Mouse (Mus musculus) myocyte (in vitro differentiated cells): ENCODE measurements at regions not wholly inside any gene's neighbourhood (a gene's known extent, or its start where the extent isn't known, plus 50 kb on each side); places are given as distances from the start of the nearest gene placed in this dataset.

Experiments
- CEBPB ChIP-seq: IDR thresholded peaks from 2 replicates; pipeline ENCODE4 v1.6.1; 2011; ENCODE audit warnings: mild to moderate bottlenecking, moderate library complexity; ENCODE audit not compliant: poor library complexity, insufficient read depth, severe bottlenecking
- E2F4 ChIP-seq: IDR thresholded peaks from one replicate; pipeline ENCODE4 v1.6.1; 2011; ENCODE audit warnings: mild to moderate bottlenecking, control low read depth, moderate library complexity; ENCODE audit not compliant: insufficient read depth
- MAX ChIP-seq: IDR thresholded peaks from one replicate; pipeline ENCODE4 v1.6.1; 2011; ENCODE audit warnings: low read depth, mild to moderate bottlenecking, control low read depth
- MYOG ChIP-seq, 3 experiments: IDR thresholded peaks; one replicate each; pipeline ENCODE4 v1.6.1; 2011; ENCODE audit warnings: control low read depth in 2 of 3, low read depth in 2 of 3, mild to moderate bottlenecking in 2 of 3; ENCODE audit not compliant: insufficient read length in 2 of 3, control insufficient read depth in 1 of 3, insufficient read depth in 1 of 3
- POLR2A ChIP-seq: IDR thresholded peaks from one replicate; pipeline ENCODE4 v1.6.1; 2011; ENCODE audit warnings: low read depth, mild to moderate bottlenecking, control low read depth, moderate library complexity; ENCODE audit not compliant: insufficient read length
- POLR2AphosphoS2 ChIP-seq: IDR thresholded peaks from one replicate; pipeline ENCODE4 v1.6.1; 2011; ENCODE audit warnings: low read depth, control low read depth; ENCODE audit not compliant: insufficient read length
- REST ChIP-seq: IDR thresholded peaks from one replicate; pipeline ENCODE4 v1.6.1; 2011; ENCODE audit warnings: mild to moderate bottlenecking, control low read depth, moderate library complexity; ENCODE audit not compliant: insufficient read depth, insufficient read length
- SRF ChIP-seq: IDR thresholded peaks from one replicate; pipeline ENCODE4 v1.6.1; 2011; ENCODE audit warnings: low read depth; ENCODE audit not compliant: control insufficient read depth, insufficient read length
- TCF12 ChIP-seq: IDR thresholded peaks from one replicate; pipeline ENCODE4 v1.6.1; 2011; ENCODE audit warnings: mild to moderate bottlenecking, control low read depth; ENCODE audit not compliant: poor library complexity, insufficient read depth, severe bottlenecking
- TCF3 ChIP-seq: IDR thresholded peaks from one replicate; pipeline ENCODE4 v1.6.1; 2011; ENCODE audit warnings: low read depth, control low read depth; ENCODE audit not compliant: insufficient read length
- USF1 ChIP-seq: IDR thresholded peaks from one replicate; pipeline ENCODE4 v1.6.1; 2011; ENCODE audit warnings: low read depth, mild to moderate bottlenecking, control low read depth, moderate library complexity

- TF ChIP-seq USF1 (no peak), POLR2A (no peak), TCF12 (no peak), MYOG (IDR thresholded peaks at IDR 0.05; ENCODE audit: control insufficient read depth in 1 of 3, insufficient read depth in 1 of 3, insufficient read length in 2 of 3, low read depth in 2 of 3) (no peak), REST (no peak), MAX (no peak), TCF3 (no peak), CEBPB (no peak), E2F4 (no peak), POLR2AphosphoS2 (no peak), SRF (no peak)
These were observed 178.0 kb downstream of the Vegfc start for GRCm38 (mm10) chr8:54255434-54255833.
